Mouse (Mus musculus) Muller cell, postnatal 12 days (primary cell): ENCODE data around the gene Cdk6.
"Not testable (repeated sequence)": the region's sequence is repeated elsewhere in the genome, so short reads cannot be mapped to it uniquely, and the experiment has no call there.

Experiments used
- DNase-seq: peaks from one replicate; pipeline ENCODE4 v3.0.0-alpha.2; 2015; ENCODE audit errors: inconsistent ontology term

The Cdk6 gene

GRCm38 (mm10) chr5:3433131-3433700, 91.9 kb downstream of the Cdk6 start:
- DNase-seq = peak; percentile 61

- not testable (repeated sequence) for DNase-seq
Measured at GRCm38 (mm10) chr5:3434105-3434504, 92.8 kb downstream of the Cdk6 start.

GRCm38 (mm10) chr5:3438453-3439003, 97.2 kb downstream of the Cdk6 start:
- not testable (repeated sequence) for DNase-seq

- DNase-seq = not testable (repeated sequence)
Measured at GRCm38 (mm10) chr5:3439386-3439785, 98.1 kb downstream of the Cdk6 start.

- DNase-seq = not testable (repeated sequence)
Measured at GRCm38 (mm10) chr5:3442524-3442923, 101.2 kb downstream of the Cdk6 start.

- DNase-seq = peak; percentile 86
Measured at GRCm38 (mm10) chr5:3451233-3451632, 109.9 kb downstream of the Cdk6 start.

GRCm38 (mm10) chr5:3453946-3454345, 112.7 kb downstream of the Cdk6 start:
- DNase-seq = peak; percentile 15

- DNase-seq = no peak
Measured at GRCm38 (mm10) chr5:3460907-3461306, 119.6 kb downstream of the Cdk6 start.

GRCm38 (mm10) chr5:3461401-3461800, 120.1 kb downstream of the Cdk6 start:
- DNase-seq = no peak

- no peak for DNase-seq
Measured at GRCm38 (mm10) chr5:3462897-3463757, 121.8 kb downstream of the Cdk6 start.

- no peak for DNase-seq
Measured at GRCm38 (mm10) chr5:3463758-3464157, 122.5 kb downstream of the Cdk6 start.

- no peak for DNase-seq
Measured at GRCm38 (mm10) chr5:3466069-3466877, 125.0 kb downstream of the Cdk6 start.

GRCm38 (mm10) chr5:3470866-3471265, 129.6 kb downstream of the Cdk6 start:
- DNase-seq = no peak

GRCm38 (mm10) chr5:3472311-3473156, 131.2 kb downstream of the Cdk6 start:
- no peak for DNase-seq

- no peak for DNase-seq
Measured at GRCm38 (mm10) chr5:3477711-3478110, 136.4 kb downstream of the Cdk6 start.

- no peak for DNase-seq
Measured at GRCm38 (mm10) chr5:3478216-3478615, 136.9 kb downstream of the Cdk6 start.

- no peak for DNase-seq
Measured at GRCm38 (mm10) chr5:3479016-3479795, 137.9 kb downstream of the Cdk6 start.

- DNase-seq = no peak
Measured at GRCm38 (mm10) chr5:3480637-3481395, 139.5 kb downstream of the Cdk6 start.

- DNase-seq = no peak
Measured at GRCm38 (mm10) chr5:3482474-3482873, 141.2 kb downstream of the Cdk6 start.
